Comparison of ENCODE assay signal across 11 mouse cellular contexts in the genomic region with DNA sequence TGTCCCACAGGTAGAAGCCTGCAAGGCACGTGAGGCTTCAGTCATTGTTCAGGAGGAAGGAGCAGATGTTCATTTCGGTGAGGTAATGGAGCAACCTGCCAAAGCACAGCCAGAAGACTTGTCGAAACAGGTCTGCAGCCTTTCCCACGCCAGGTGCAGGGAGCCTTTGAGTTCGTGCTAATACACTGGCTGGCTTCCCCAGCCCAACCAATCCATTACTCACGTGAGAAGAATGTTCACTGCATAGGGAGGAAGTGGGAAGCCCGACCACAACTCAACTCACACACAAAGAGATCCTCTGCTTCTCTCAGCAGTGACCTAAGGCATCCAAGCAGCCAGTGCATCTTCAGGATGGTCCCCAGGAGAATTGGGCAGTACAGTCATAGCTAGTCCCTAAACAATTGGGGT.
DNase-seq lines count a peak whose midpoint lies in the region; ATAC-seq lines count a peak whose summit lies in the region.
"Had no signal": no experiment of that assay in that cellular context is flagged by ENCODE, and none has a peak within 500 bp of the region (broad histone marks: within the 10 kb centered on the region; RNA-seq: fewer than 3 reads in every experiment).

No protein-coding gene starts in this region.

- H3K27ac ChIP-seq in heart, embryonic 16.5 days (ENCODE audit: low read length) = no peak overlapping the region; the same call in 1 of the 2 replicates
- H3K27ac ChIP-seq in intestine, embryonic 16.5 days (ENCODE audit: low read length) = no peak overlapping the region
- H3K27ac ChIP-seq in forebrain, embryonic 14.5 days (ENCODE audit: low read depth, low read length) = no peak overlapping the region
- H3K27ac ChIP-seq: lung, embryonic 15.5 days; midbrain, embryonic 12.5 days had no signal

- peak; percentile 60 for ATAC-seq in heart, embryonic 16.5 days (replicated peaks; ENCODE audit: extremely low read depth, insufficient read depth, low FRiP score)
- ATAC-seq in intestine, embryonic 16.5 days = peak; percentile 17; the same call in 1 of the 2 replicates
- ATAC-seq in erythroid progenitor cell, adult 5-6 weeks (replicated peaks; ENCODE audit: low FRiP score, poor library complexity, severe bottlenecking) = no peak
- no peak for ATAC-seq in forebrain, embryonic 14.5 days

- 53% methylated on average over 7 of the region's 7 CpGs for WGBS in heart, embryonic 16.5 days
- WGBS in intestine, embryonic 16.5 days = 68% methylated on average over 7 of the region's 7 CpGs
- 76% methylated on average over 7 of the region's 7 CpGs for WGBS in forebrain, embryonic 14.5 days

- H3K9me3 ChIP-seq in heart, embryonic 16.5 days (replicated peaks; ENCODE audit: control insufficient read depth, low read length) = peaks cover 5% of the 10 kb centered on the region
- no peaks in the 10 kb centered on the region for H3K9me3 ChIP-seq in intestine, embryonic 16.5 days (ENCODE audit: control insufficient read depth, low read length)
- no peaks in the 10 kb centered on the region for H3K9me3 ChIP-seq in forebrain, embryonic 14.5 days (replicated peaks; ENCODE audit: control insufficient read depth, low read length)
- H3K9me3 ChIP-seq: lung, embryonic 15.5 days; midbrain, embryonic 12.5 days had no signal

- peaks cover 3% of the 10 kb centered on the region; the same call in 1 of the 2 replicates for H3K36me3 ChIP-seq in heart, embryonic 16.5 days (ENCODE audit: control insufficient read depth, insufficient read depth)
- H3K36me3 ChIP-seq in intestine, embryonic 16.5 days (ENCODE audit: control insufficient read depth, insufficient read depth, low read length) = no peaks in the 10 kb centered on the region
- H3K36me3 ChIP-seq in forebrain, embryonic 14.5 days (ENCODE audit: control insufficient read depth, insufficient read depth, low read length) = no peaks in the 10 kb centered on the region
- H3K36me3 ChIP-seq: lung, embryonic 15.5 days; midbrain, embryonic 12.5 days had no signal

- DNase-seq in heart, adult 18-20 months = no peak
- DNase-seq in ZHBTc4 (ENCODE audit: low read depth, low spot score) = peak; percentile 73
- peak; percentile 20 for DNase-seq in thymus, postnatal 14 days
- DNase-seq in frontal cortex, postnatal 10 days (ENCODE audit: low spot score in 2 of 2) = no peak
- no peak for DNase-seq in forebrain, embryonic 14.5 days (ENCODE audit: low spot score)
- DNase-seq: cerebellum, adult 2 months had no signal

- no peaks in the 10 kb centered on the region for H3K27me3 ChIP-seq in heart, embryonic 16.5 days (ENCODE audit: control insufficient read depth, insufficient read depth, low read length)
- H3K27me3 ChIP-seq in intestine, embryonic 16.5 days (replicated peaks; ENCODE audit: control insufficient read depth, insufficient read depth, low read length) = no peaks in the 10 kb centered on the region
- no peaks in the 10 kb centered on the region for H3K27me3 ChIP-seq in forebrain, embryonic 14.5 days (replicated peaks; ENCODE audit: control insufficient read depth, insufficient read depth, low read length)
- H3K27me3 ChIP-seq: lung, embryonic 15.5 days had no signal

- no peak overlapping the region for H3K4me3 ChIP-seq in heart, embryonic 16.5 days (ENCODE audit: low read length)
- H3K4me3 ChIP-seq in intestine, embryonic 16.5 days (ENCODE audit: low read length) = no peak overlapping the region
- H3K4me3 ChIP-seq in forebrain, embryonic 14.5 days (ENCODE audit: low read depth, low read length) = no peak overlapping the region
- H3K4me3 ChIP-seq: lung, embryonic 15.5 days; midbrain, embryonic 12.5 days had no signal

- H3K9ac ChIP-seq in heart, embryonic 16.5 days (ENCODE audit: low read length) = no peak overlapping the region
- H3K9ac ChIP-seq in intestine, embryonic 16.5 days (ENCODE audit: low read depth, low read length) = no peak overlapping the region
- H3K9ac ChIP-seq in forebrain, embryonic 14.5 days (ENCODE audit: low read length) = no peak overlapping the region
- H3K9ac ChIP-seq: lung, embryonic 15.5 days; midbrain, embryonic 12.5 days had no signal

- no peak overlapping the region for H3K4me2 ChIP-seq in heart, embryonic 16.5 days (ENCODE audit: low read depth, low read length)
- H3K4me2 ChIP-seq in intestine, embryonic 16.5 days (ENCODE audit: low read depth, low read length) = no peak overlapping the region
- H3K4me2 ChIP-seq in forebrain, embryonic 14.5 days (ENCODE audit: low read length) = no peak overlapping the region
- H3K4me2 ChIP-seq: lung, embryonic 15.5 days; midbrain, embryonic 12.5 days had no signal

- H3K4me1 ChIP-seq in heart, embryonic 16.5 days (ENCODE audit: control insufficient read depth, insufficient read depth, low read length) = no peaks in the 10 kb centered on the region
- H3K4me1 ChIP-seq in intestine, embryonic 16.5 days (ENCODE audit: control insufficient read depth, insufficient read depth, low read length) = 0 out of 2 replicates have a peak, but pooled peaks cover 5% of the 10 kb centered on the region
- no peaks in the 10 kb centered on the region for H3K4me1 ChIP-seq in forebrain, embryonic 14.5 days (ENCODE audit: control insufficient read depth, insufficient read depth, low read length)

Comparison
In these comparisons a context has a peak if more than half of its experiments do, and no peak if none do; other contexts are left out.
1. ATAC-seq: peak in heart, embryonic 16.5 days (single experiment) and intestine, embryonic 16.5 days (single experiment); none in erythroid progenitor cell, adult 5-6 weeks (single experiment) and forebrain, embryonic 14.5 days (single experiment).
2. DNase-seq: peak in ZHBTc4 (single experiment) and thymus, postnatal 14 days (single experiment); none in heart, adult 18-20 months (0 of 2), frontal cortex, postnatal 10 days (0 of 2) and forebrain, embryonic 14.5 days (single experiment).